Mouse (Mus musculus): ENCODE results near the gene Chd9.

The Chd9 gene

GRCm38 (mm10) chr8:90839725-90840714, 11.9 kb downstream of the Chd9 start:
- peak; percentile 15 for DNase-seq (ENCODE audit: low spot score)

- DNase-seq (ENCODE audit: low spot score): no peak
Measured at GRCm38 (mm10) chr8:90841321-90841720, 13.2 kb downstream of the Chd9 start.

- no peak for DNase-seq (ENCODE audit: low spot score)
Measured at GRCm38 (mm10) chr8:90843127-90843526, 15.0 kb downstream of the Chd9 start.

GRCm38 (mm10) chr8:90844179-90844967, 16.2 kb downstream of the Chd9 start:
- DNase-seq (ENCODE audit: low spot score): no peak

GRCm38 (mm10) chr8:90847980-90848379, 19.8 kb downstream of the Chd9 start:
- no peak for DNase-seq (ENCODE audit: low spot score)

- DNase-seq (ENCODE audit: low spot score): no peak
Measured at GRCm38 (mm10) chr8:90849462-90850050, 21.4 kb downstream of the Chd9 start.

GRCm38 (mm10) chr8:90851544-90851943, 23.4 kb downstream of the Chd9 start:
- DNase-seq (ENCODE audit: low spot score): no peak

- no peak for DNase-seq (ENCODE audit: low spot score)
Measured at GRCm38 (mm10) chr8:90853971-90854670, 26.0 kb downstream of the Chd9 start.

- peak; percentile 26 for DNase-seq (ENCODE audit: low spot score)
Measured at GRCm38 (mm10) chr8:90854671-90855161, 26.6 kb downstream of the Chd9 start.

GRCm38 (mm10) chr8:90856171-90856570, 28.0 kb downstream of the Chd9 start:
- no peak for DNase-seq (ENCODE audit: low spot score)

- DNase-seq (ENCODE audit: low spot score): no peak
Measured at GRCm38 (mm10) chr8:90856952-90857351, 28.8 kb downstream of the Chd9 start.

GRCm38 (mm10) chr8:90858071-90858470, 29.9 kb downstream of the Chd9 start:
- DNase-seq (ENCODE audit: low spot score): no peak

GRCm38 (mm10) chr8:90861266-90861944, 33.3 kb downstream of the Chd9 start:
- peak; percentile 70 for DNase-seq (ENCODE audit: low spot score)

GRCm38 (mm10) chr8:90862038-90862437, 33.9 kb downstream of the Chd9 start:
- DNase-seq (ENCODE audit: low spot score): peak; percentile 28

GRCm38 (mm10) chr8:90867061-90867460, 38.9 kb downstream of the Chd9 start:
- DNase-seq (ENCODE audit: low spot score): no peak

GRCm38 (mm10) chr8:90867911-90868310, 39.8 kb downstream of the Chd9 start:
- no peak for DNase-seq (ENCODE audit: low spot score)

- peak; percentile 50 for DNase-seq (ENCODE audit: low spot score)
Measured at GRCm38 (mm10) chr8:90868334-90868733, 40.2 kb downstream of the Chd9 start.

- DNase-seq (ENCODE audit: low spot score): peak; percentile 88
Measured at GRCm38 (mm10) chr8:90869071-90869919, 41.1 kb downstream of the Chd9 start.

GRCm38 (mm10) chr8:90869920-90870777, 42.0 kb downstream of the Chd9 start:
- no peak for DNase-seq (ENCODE audit: low spot score)

Measured in urinary bladder, postnatal 14 days (tissue).